Mouse (Mus musculus) heart, embryonic 13.5 days (tissue): ENCODE measurements at regions not wholly inside any gene's neighbourhood (a gene's known extent, or its start where the extent isn't known, plus 50 kb on each side); places are given as distances from the start of the nearest gene placed in this dataset.

Experiments
- ATAC-seq: fragments of 200-750 bp; cut with Nextera tagmentation; 2 replicates; pipeline ENCODE4 v1.8.0; 2017; ENCODE audit warnings: moderate TSS enrichment; ENCODE audit not compliant: insufficient number of reproducible peaks, low FRiP score, low TSS enrichment; ENCODE audit errors: extremely low read depth
- H3K27ac ChIP-seq: fragments of 300-500 bp; sonication (generic); replicated peaks from 2 replicates; pipeline ENCODE4 v1.5.1; 2015; ENCODE audit warnings: moderate library complexity, mild to moderate bottlenecking, inconsistent platforms
- H3K27me3 ChIP-seq: fragments of 300-500 bp; sonication (generic); replicated peaks from 2 replicates; pipeline ENCODE4 v1.6.1; 2015; ENCODE audit warnings: mild to moderate bottlenecking, inconsistent platforms
- H3K36me3 ChIP-seq: fragments of 300-500 bp; sonication (generic); 2 replicates; pipeline ENCODE4 v1.6.1; 2015; ENCODE audit warnings: mild to moderate bottlenecking, inconsistent platforms
- H3K4me1 ChIP-seq: fragments of 300-500 bp; sonication (generic); 2 replicates; pipeline ENCODE4 v1.6.1; 2015; ENCODE audit warnings: inconsistent platforms
- H3K4me2 ChIP-seq: fragments of 300-500 bp; sonication (generic); 2 replicates; pipeline ENCODE4 v1.6.1; 2015; ENCODE audit warnings: inconsistent platforms, mild to moderate bottlenecking, moderate library complexity
- H3K4me3 ChIP-seq: fragments of 300-500 bp; sonication (generic); 2 replicates; pipeline ENCODE4 v1.5.1; 2015; ENCODE audit warnings: moderate library complexity, mild to moderate bottlenecking, inconsistent platforms
- H3K9ac ChIP-seq: fragments of 300-500 bp; sonication (generic); 2 replicates; pipeline ENCODE4 v1.6.1; 2015; ENCODE audit warnings: inconsistent platforms, mild to moderate bottlenecking, moderate library complexity
- H3K9me3 ChIP-seq: fragments of 300-500 bp; sonication (generic); 2 replicates; pipeline ENCODE4 v1.6.1; 2016; ENCODE audit warnings: inconsistent platforms
- WGBS: fragments of 180-500 bp; shearing (Covaris S2); methylation state at CpG from one replicate; pipeline ENCODE4 v1.1.7; 2015; ENCODE audit warnings: mixed read lengths; 5-methylcytosine and 5-hydroxymethylcytosine counted together

GRCm38 (mm10) chr10:118675816-118676465 is 194.1 kb downstream of the Dyrk2 start:
- WGBS = 32% methylated on average over 18 of the region's 18 CpGs
- peaks cover 9% of the 10 kb centered on the region for H3K9me3 ChIP-seq
- H3K27ac ChIP-seq = no peak overlapping the region
- H3K4me1 ChIP-seq = peaks cover 9% of the 10 kb centered on the region; the same call in 1 of the 2 replicates
- H3K4me3 ChIP-seq = peak overlapping the region; percentile 34
- no peaks in the 10 kb centered on the region for H3K36me3 ChIP-seq
- H3K27me3 ChIP-seq = no peaks in the 10 kb centered on the region
- peak overlapping the region; percentile 37; the same call in 1 of the 2 replicates for H3K9ac ChIP-seq
- ATAC-seq = 0 out of 2 replicates have a peak, but pooled peaks have one; percentile 25
- peak overlapping the region; percentile 64 for H3K4me2 ChIP-seq

GRCm38 (mm10) chr10:118678750-118679418 is 191.1 kb downstream of the Dyrk2 start:
- H3K27ac ChIP-seq = no peak overlapping the region
- H3K27me3 ChIP-seq = no peaks in the 10 kb centered on the region
- WGBS = 69% methylated on average over 12 of the region's 12 CpGs
- H3K4me1 ChIP-seq = peaks cover 18% of the 10 kb centered on the region
- H3K36me3 ChIP-seq = no peaks in the 10 kb centered on the region
- H3K9ac ChIP-seq = no peak overlapping the region
- no peak overlapping the region for H3K4me3 ChIP-seq
- no peaks in the 10 kb centered on the region for H3K9me3 ChIP-seq
- H3K4me2 ChIP-seq = no peak overlapping the region
- no peak for ATAC-seq

DNA sequence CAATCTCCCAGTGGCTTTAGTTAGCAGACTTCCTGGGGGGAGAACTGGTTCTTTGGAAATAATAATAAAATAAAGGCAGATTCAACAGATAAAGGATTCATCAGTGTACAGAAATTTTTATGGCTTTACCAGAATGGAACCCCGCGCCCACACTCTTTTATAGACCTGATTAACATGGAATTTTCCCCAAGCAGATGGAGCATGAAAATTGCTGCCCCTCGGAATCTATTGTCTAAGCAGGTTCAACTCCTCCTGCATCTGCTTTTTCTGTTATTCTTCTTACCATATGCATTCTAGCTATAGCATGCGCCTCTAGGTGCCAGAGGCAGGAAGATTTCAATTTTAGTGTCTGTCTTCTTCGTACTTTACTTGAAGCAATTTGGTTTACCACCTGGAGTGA is 190.5 kb downstream of the Dyrk2 start:
- Histone ChIP-seq H3K9ac (no peak overlapping the region), H3K4me1 (peaks cover 18% of the 10 kb centered on the region), H3K9me3 (no peaks in the 10 kb centered on the region), H3K27ac (no peak overlapping the region), H3K4me2 (no peak overlapping the region), H3K36me3 (no peaks in the 10 kb centered on the region), H3K27me3 (no peaks in the 10 kb centered on the region), H3K4me3 (no peak overlapping the region)
- 85% methylated on average over 5 of the region's 5 CpGs for WGBS
- ATAC-seq = no peak

DNA sequence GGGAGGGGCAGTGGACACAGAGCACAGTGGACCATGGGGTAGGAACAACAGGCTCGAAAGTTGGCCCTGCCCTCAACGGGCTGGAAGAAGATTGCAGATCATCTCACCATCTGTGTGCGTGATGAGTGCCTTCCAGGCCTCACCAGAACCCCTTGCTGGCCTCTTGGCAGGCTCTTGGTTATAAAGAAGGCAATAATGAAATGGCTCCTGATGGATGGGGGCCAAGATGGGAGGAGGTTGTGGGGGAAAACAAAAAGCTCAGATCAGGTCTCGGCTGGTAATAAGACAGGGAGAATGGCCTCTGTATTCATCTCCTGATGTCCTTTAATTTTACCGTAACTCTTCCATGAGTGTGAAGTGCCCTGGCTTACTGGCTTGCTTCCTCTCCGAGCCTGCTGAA is 189.1 kb downstream of the Dyrk2 start:
- H3K4me1 ChIP-seq = peaks cover 16% of the 10 kb centered on the region
- no peaks in the 10 kb centered on the region for H3K9me3 ChIP-seq
- 78% methylated on average over 6 of the region's 6 CpGs for WGBS
- no peak for ATAC-seq
- H3K9ac ChIP-seq = no peak overlapping the region
- no peak overlapping the region for H3K27ac ChIP-seq
- H3K4me2 ChIP-seq = no peak overlapping the region
- H3K4me3 ChIP-seq = no peak overlapping the region
- H3K27me3 ChIP-seq = no peaks in the 10 kb centered on the region
- no peaks in the 10 kb centered on the region for H3K36me3 ChIP-seq

DNA sequence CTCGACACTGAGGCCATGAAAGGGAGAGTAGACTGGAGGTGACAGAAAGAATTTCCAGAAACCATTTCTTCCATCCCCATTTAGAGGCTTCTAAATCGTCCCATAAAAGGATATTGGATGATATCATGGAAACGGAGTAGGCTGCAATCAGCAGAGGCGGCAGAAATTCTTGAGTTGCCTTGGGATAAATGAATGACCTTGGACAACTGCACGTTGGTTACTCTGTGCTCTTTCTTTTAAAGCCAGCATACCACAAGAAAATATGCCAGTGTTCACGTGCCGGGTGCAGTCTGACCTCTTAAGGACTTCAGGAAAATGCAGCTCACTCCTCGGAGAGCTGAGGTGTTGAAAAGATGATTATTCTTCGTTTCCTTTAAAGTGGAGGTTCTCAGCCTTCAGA is 186.7 kb downstream of the Dyrk2 start:
- H3K27me3 ChIP-seq = no peaks in the 10 kb centered on the region
- H3K4me2 ChIP-seq = no peak overlapping the region
- 23% methylated on average over 9 of the region's 9 CpGs for WGBS
- H3K4me3 ChIP-seq = no peak overlapping the region
- no peak for ATAC-seq
- peaks cover 9% of the 10 kb centered on the region for H3K4me1 ChIP-seq
- no peaks in the 10 kb centered on the region for H3K36me3 ChIP-seq
- H3K27ac ChIP-seq = no peak overlapping the region
- H3K9me3 ChIP-seq = no peaks in the 10 kb centered on the region
- no peak overlapping the region for H3K9ac ChIP-seq

- H3K27me3 ChIP-seq = no peaks in the 10 kb centered on the region
- no peak overlapping the region for H3K9ac ChIP-seq
- no peaks in the 10 kb centered on the region for H3K36me3 ChIP-seq
- H3K27ac ChIP-seq = no peak overlapping the region
- no peak for ATAC-seq
- H3K9me3 ChIP-seq = no peaks in the 10 kb centered on the region
- no peak overlapping the region for H3K4me3 ChIP-seq
- H3K4me2 ChIP-seq = no peak overlapping the region
- no peaks in the 10 kb centered on the region for H3K4me1 ChIP-seq
- 49% methylated on average over 3 of the region's 3 CpGs for WGBS
Observed at GRCm38 (mm10) chr10:118699292-118699691, 170.7 kb downstream of the Dyrk2 start.

GRCm38 (mm10) chr10:118700115-118700514 is 169.9 kb downstream of the Dyrk2 start:
- Histone ChIP-seq H3K4me2 (no peak overlapping the region), H3K9ac (no peak overlapping the region), H3K4me3 (no peak overlapping the region), H3K4me1 (no peaks in the 10 kb centered on the region), H3K9me3 (no peaks in the 10 kb centered on the region), H3K27ac (no peak overlapping the region), H3K36me3 (no peaks in the 10 kb centered on the region), H3K27me3 (no peaks in the 10 kb centered on the region)
- ATAC-seq = no peak
- WGBS = 88% methylated on average over 4 of the region's 4 CpGs

GRCm38 (mm10) chr10:118706020-118706419 is 164.0 kb downstream of the Dyrk2 start:
- no peak overlapping the region for H3K4me2 ChIP-seq
- ATAC-seq = no peak
- H3K36me3 ChIP-seq = no peaks in the 10 kb centered on the region
- H3K9me3 ChIP-seq = no peaks in the 10 kb centered on the region
- no peak overlapping the region for H3K27ac ChIP-seq
- no peak overlapping the region for H3K4me3 ChIP-seq
- no peak overlapping the region for H3K9ac ChIP-seq
- WGBS = 85% methylated on average over 3 of the region's 3 CpGs
- peaks cover 7% of the 10 kb centered on the region for H3K4me1 ChIP-seq
- H3K27me3 ChIP-seq = no peaks in the 10 kb centered on the region

DNA sequence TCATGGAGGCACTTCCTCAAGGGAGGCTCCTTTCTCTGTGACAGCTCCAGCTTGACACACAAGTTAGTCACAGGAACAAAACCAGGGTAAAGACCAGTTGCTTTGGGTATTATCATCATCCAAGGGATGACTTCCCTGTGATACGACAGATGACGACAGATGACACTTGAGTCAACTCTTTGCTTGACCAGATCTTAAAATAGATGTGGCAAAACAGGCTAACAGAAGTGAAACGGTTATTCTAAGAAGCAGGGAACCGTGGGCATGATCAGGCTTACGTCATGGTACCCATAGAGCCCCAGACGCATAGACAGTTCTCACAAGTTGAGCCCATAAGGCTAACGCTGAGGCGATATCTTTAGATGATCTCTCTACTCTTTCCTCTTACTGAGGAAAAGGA is 160.3 kb downstream of the Dyrk2 start:
- Histone ChIP-seq H3K4me2 (no peak overlapping the region), H3K9me3 (no peaks in the 10 kb centered on the region), H3K9ac (no peak overlapping the region), H3K4me3 (no peak overlapping the region), H3K36me3 (no peaks in the 10 kb centered on the region), H3K4me1 (peaks cover 25% of the 10 kb centered on the region), H3K27me3 (no peaks in the 10 kb centered on the region), H3K27ac (no peak overlapping the region)
- 71% methylated on average over 8 of the region's 8 CpGs for WGBS
- no peak for ATAC-seq

- ATAC-seq = no peak
- WGBS = 60% methylated on average over 3 of the region's 3 CpGs
- Histone ChIP-seq H3K9ac (no peak overlapping the region), H3K4me3 (no peak overlapping the region), H3K4me1 (peaks cover 32% of the 10 kb centered on the region), H3K27ac (0 out of 2 replicates have a peak overlapping the region, but pooled peaks have one; percentile 28), H3K36me3 (no peaks in the 10 kb centered on the region), H3K4me2 (no peak overlapping the region), H3K9me3 (no peaks in the 10 kb centered on the region), H3K27me3 (no peaks in the 10 kb centered on the region)
Observed at GRCm38 (mm10) chr10:118711529-118711928, 158.5 kb downstream of the Dyrk2 start.

GRCm38 (mm10) chr10:118711951-118712350 is 158.1 kb downstream of the Dyrk2 start:
- 60% methylated on average over 10 of the region's 10 CpGs for WGBS
- H3K4me1 ChIP-seq = peaks cover 32% of the 10 kb centered on the region
- H3K9me3 ChIP-seq = no peaks in the 10 kb centered on the region
- H3K27me3 ChIP-seq = no peaks in the 10 kb centered on the region
- ATAC-seq = no peak
- H3K4me3 ChIP-seq = no peak overlapping the region
- H3K36me3 ChIP-seq = no peaks in the 10 kb centered on the region
- H3K9ac ChIP-seq = no peak overlapping the region
- H3K4me2 ChIP-seq = no peak overlapping the region
- 0 out of 2 replicates have a peak overlapping the region, but pooled peaks have one; percentile 28 for H3K27ac ChIP-seq

- no peak overlapping the region for H3K9ac ChIP-seq
Observed at GRCm38 (mm10) chr10:118712951-118713350, 157.1 kb downstream of the Dyrk2 start.

More at GRCm38 (mm10) chr10:118712951-118713350, 157.1 kb downstream of the Dyrk2 start:
- H3K27ac ChIP-seq = no peak overlapping the region
- no peaks in the 10 kb centered on the region for H3K27me3 ChIP-seq
- no peaks in the 10 kb centered on the region for H3K9me3 ChIP-seq
- 68% methylated on average over 6 of the region's 6 CpGs for WGBS
- no peaks in the 10 kb centered on the region for H3K36me3 ChIP-seq
- H3K4me2 ChIP-seq = no peak overlapping the region
- peaks cover 32% of the 10 kb centered on the region for H3K4me1 ChIP-seq
- no peak overlapping the region for H3K4me3 ChIP-seq
- ATAC-seq = no peak
